Mouse (Mus musculus) mouse embryonic stem cell (cell line): ENCODE data around the gene Insl6.

ENCODE experiments used
- in situ Hi-C, 2 experiments: fragments of 300-500 bp; cut with MboI; formaldehyde crosslinking; loops; 1 replicate in 1 of 2; 3 replicates in 1 of 2; pipeline ENCODE4 v1.14.3; 2019 to 2020; ENCODE audit warnings: low sequenced_read_pairs in 2 of 2, low pct_unique_long_range_greater_than_20kb in 1 of 2, mixed read lengths in 1 of 2; ENCODE audit not compliant: unreplicated experiment in 1 of 2

Insl6 gene

GRCm38 (mm10) chr19:29311791-29312190 lies 13.4 kb downstream of the Insl6 start:
- in situ Hi-C loops, result no loop called here

- in situ Hi-C loops, result no loop called here
Measured at GRCm38 (mm10) chr19:29308832-29309231, 16.3 kb downstream of the Insl6 start.

GRCm38 (mm10) chr19:29302119-29302518 lies 23.0 kb downstream of the Insl6 start:
- in situ Hi-C loops, result no loop called here

- in situ Hi-C loops, result no loop called here
Measured at GRCm38 (mm10) chr19:29300919-29301318, 24.2 kb downstream of the Insl6 start.

GRCm38 (mm10) chr19:29297366-29297765 lies 27.8 kb downstream of the Insl6 start:
- in situ Hi-C loops, result no loop called here

DNA sequence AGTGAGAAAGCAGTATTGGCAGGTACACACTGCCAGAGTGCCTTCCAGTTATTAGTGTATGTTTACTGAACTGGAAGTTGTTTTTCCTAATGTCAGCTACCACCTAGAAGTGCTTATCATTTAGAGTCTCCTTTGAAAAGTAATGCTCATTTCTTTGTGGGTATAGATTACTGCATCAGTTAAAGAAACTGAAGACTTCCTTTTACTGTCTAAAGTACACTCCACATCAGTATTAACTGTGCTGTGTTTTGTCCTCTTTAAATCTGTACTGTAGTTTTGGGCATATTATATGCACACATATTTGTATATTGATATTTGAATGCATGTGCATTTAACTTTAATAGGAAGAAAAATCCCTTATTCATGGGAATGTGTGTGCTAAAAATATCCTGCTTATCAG lies 29.0 kb downstream of the Insl6 start:
- in situ Hi-C loops, result no loop called here

GRCm38 (mm10) chr19:29294756-29295155 lies 30.4 kb downstream of the Insl6 start:
- in situ Hi-C loops, result no loop called here

- in situ Hi-C loops, result no loop called here
Measured at GRCm38 (mm10) chr19:29292546-29292945, 32.6 kb downstream of the Insl6 start.

- in situ Hi-C loops, result no loop called here
Measured at GRCm38 (mm10) chr19:29291532-29291931, 33.6 kb downstream of the Insl6 start.

- in situ Hi-C loops, result no loop called here
Measured at GRCm38 (mm10) chr19:29287863-29288262, 37.3 kb downstream of the Insl6 start.

DNA sequence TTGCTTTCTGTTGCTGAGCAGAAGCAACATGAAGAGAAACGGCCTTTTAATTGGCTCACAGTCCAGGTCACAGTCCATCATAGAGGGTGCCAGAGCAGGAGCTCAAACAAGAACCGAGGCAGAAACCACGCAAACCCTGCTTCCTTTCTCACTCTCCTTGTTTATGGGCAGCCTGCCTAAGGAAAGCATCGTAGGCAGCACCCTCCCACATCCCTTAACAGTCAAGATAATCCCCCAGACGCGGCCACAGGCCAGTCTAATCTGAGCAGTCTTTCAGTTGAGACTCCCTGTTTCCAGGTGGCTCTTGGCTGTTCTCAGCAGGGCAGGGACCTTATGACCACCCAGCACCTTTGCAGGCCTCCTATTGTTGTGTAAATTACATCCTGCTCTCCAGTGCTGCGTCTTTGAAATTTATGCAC lies 39.7 kb downstream of the Insl6 start:
- in situ Hi-C loops, result no loop called here

DNA sequence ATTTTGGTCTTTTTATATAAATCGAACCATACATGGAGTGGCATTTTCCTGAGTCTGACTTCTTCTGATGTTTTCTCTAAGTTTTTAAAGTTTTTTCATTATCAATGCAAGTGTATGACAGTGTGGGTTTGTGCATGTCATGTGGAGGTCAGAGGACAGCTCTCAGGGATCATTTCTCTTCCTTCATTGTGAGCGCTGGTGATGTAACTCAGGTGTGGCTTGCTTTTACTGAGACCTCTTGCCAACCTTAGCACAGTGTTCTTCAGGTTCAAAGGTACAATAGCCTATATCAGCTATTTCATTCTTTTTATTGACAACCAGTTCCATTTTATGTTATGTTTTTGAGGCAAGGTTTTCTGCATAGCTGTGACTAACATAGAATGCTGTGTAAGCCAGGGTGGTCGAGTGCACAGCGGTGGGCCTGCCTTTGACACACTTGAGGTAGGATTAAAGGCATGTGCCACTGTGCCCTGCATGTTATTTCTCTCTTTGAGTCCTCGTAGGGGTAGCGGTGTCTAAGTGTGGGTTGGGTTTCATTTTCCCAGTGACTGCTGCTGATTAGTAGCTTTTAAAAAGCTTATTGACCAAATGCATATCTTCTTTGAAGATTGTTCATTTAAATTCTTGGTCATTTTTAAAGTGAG lies 46.1 kb downstream of the Insl6 start:
- in situ Hi-C loops, result no loop called here

- in situ Hi-C loops, result no loop called here
Measured at GRCm38 (mm10) chr19:29276414-29276813, 48.7 kb downstream of the Insl6 start.

DNA sequence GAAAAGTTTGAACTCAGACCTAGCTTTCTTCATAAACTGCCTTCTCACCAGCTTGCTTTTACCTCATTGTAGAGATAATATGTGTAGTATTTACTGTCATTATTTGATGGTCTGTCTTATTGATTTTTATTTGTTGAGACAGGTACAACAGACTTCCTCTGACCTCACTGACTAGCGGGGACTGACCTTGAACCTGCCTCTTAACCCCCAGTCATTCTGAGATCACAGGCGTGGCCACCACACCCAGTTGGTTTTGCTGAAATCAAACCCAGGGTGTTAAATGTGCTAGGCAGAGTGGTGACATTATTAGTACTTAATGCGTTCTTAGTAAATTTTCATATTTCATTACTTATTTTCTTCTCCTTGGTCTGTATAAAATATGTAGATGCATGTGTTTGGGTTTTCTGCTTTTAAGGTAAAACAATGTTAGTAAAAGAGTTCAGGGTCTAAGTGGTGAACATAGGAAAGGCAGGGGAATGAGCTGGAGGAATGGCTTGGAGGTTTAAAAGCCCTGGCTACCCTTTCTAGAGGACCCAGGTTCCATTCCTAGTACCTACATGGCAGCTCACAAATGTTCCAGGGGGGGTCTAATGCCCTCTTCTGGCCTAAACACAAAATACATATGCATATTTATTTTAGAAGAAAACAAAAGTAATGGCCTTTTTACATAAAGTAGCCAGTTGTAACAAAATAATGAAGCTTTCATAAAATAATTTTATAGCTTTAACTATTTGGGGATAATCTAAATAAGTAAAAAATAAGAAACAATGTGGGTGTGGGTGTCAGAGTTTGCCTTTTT lies 52.9 kb downstream of the Insl6 start:
- in situ Hi-C loops, result no loop called here
